Mouse (Mus musculus) heart, adult 2 months (tissue): ENCODE measurements at regions not wholly inside any gene's neighbourhood (a gene's known extent, or its start where the extent isn't known, plus 50 kb on each side); places are given as distances from the start of the nearest gene placed in this dataset.

Experiments used
- DNase-seq, 2 experiments: peaks; one replicate each; pipeline ENCODE4 v3.0.0; 2021
- H3K27ac ChIP-seq: fragments of 200-600 bp; 2 replicates; pipeline ENCODE4 v1.8.1; 2022
- H3K27me3 ChIP-seq: fragments of 200-500 bp; 2 replicates; pipeline ENCODE4 v1.6.1; 2012; ENCODE audit warnings: mild to moderate bottlenecking, low read length, inconsistent platforms, mixed read lengths; ENCODE audit not compliant: control insufficient read depth, insufficient read depth
- H3K36me3 ChIP-seq: fragments of 200-500 bp; 2 replicates; pipeline ENCODE4 v1.6.1; 2012; ENCODE audit warnings: low read length, inconsistent platforms; ENCODE audit not compliant: control insufficient read depth, insufficient read depth
- H3K4me1 ChIP-seq: fragments of 200-500 bp; 2 replicates; pipeline ENCODE4 v1.6.1; 2011; ENCODE audit warnings: low read length; ENCODE audit not compliant: control insufficient read depth, insufficient read depth
- H3K4me3 ChIP-seq: fragments of 200-600 bp; 2 replicates; pipeline ENCODE4 v1.8.1; 2022
- H3K79me2 ChIP-seq: fragments of 200-500 bp; replicated peaks from 2 replicates; pipeline ENCODE4 v1.6.1; 2012; ENCODE audit warnings: mild to moderate bottlenecking, inconsistent platforms, low read length, moderate library complexity, mixed read lengths; ENCODE audit not compliant: control insufficient read depth, insufficient read depth
- H3K9ac ChIP-seq: fragments of 200-500 bp; 2 replicates; pipeline ENCODE4 v1.6.1; 2012; ENCODE audit warnings: low read depth, mild to moderate bottlenecking, control low read depth, inconsistent platforms, low read length, mixed read lengths
- CTCF ChIP-seq: fragments of 200-600 bp; IDR thresholded peaks from 2 replicates; pipeline ENCODE4 v1.8.1; 2022; ENCODE audit warnings: antibody characterized with exemption, mild to moderate bottlenecking, moderate library complexity
- EP300 ChIP-seq: fragments of 200-500 bp; IDR thresholded peaks from 2 replicates; pipeline ENCODE4 v1.6.1; 2011; ENCODE audit warnings: low read depth, low read length, control low read depth; ENCODE audit not compliant: insufficient read depth
- POLR2A ChIP-seq: fragments of 200-500 bp; IDR thresholded peaks from 2 replicates; pipeline ENCODE4 v1.6.1; 2011; ENCODE audit warnings: mild to moderate bottlenecking, low read depth, low read length, control low read depth; ENCODE audit not compliant: insufficient read depth
- WGBS: fragments of 180-500 bp; shearing (Covaris S2); methylation state at CpG from one replicate; pipeline ENCODE4 v1.1.7; 2018; 5-methylcytosine and 5-hydroxymethylcytosine counted together
- intact Hi-C: fragments of 180-260 bp; cut with DNase I; formaldehyde crosslinking; loops from one replicate; pipeline ENCODE4 v1.15.1; 2025

DNA sequence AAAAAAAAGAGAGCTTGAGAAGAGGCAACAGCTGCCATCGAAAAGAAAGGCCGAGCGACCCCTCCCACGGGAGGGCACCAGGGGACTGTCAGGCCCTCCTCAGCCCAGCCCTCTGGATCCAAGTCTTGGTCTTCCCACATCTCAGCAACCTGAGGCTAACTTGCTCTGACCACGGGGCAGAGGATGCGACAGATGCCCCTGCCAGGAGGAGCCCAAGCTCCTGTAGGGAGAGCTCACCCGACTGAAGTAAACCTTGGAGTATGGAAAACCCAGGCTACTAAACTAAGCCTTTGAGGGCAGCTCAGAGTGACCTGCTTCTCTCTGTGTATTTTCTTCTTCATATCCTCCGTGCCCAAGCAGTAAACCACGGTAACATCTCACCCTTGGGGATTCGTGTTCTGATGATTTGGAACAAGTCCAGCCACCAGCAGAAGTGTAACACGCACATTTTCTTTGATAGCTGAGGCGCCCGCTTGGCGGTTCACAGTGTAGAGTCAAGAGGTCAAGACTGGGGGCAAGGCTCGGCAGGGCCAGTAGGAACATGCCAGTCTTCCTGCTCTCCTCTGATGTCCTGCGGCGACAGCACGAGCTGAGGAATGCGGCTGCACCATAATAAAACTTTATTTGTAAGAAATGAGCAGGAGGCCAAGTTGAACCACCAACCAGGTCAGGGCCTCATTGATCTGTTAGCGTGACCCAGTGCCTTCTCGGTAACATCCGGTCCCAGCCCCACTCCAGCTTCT lies 59.0 kb upstream of the A530016L24Rik start:
- no peak overlapping the region for H3K4me3 ChIP-seq
- H3K4me1 ChIP-seq, result no peaks in the 10 kb centered on the region
- intact Hi-C loops, result no loop called here
- no peaks in the 10 kb centered on the region for H3K27me3 ChIP-seq
- no peak overlapping the region for H3K27ac ChIP-seq
- WGBS, result 80% methylated on average over 22 of the region's 22 CpGs
- no peak for DNase-seq
- H3K9ac ChIP-seq, result no peak overlapping the region
- no peaks in the 10 kb centered on the region for H3K36me3 ChIP-seq
- no peaks in the 10 kb centered on the region for H3K79me2 ChIP-seq
- TF ChIP-seq EP300 (no peak), POLR2A (no peak), CTCF (no peak)

DNA sequence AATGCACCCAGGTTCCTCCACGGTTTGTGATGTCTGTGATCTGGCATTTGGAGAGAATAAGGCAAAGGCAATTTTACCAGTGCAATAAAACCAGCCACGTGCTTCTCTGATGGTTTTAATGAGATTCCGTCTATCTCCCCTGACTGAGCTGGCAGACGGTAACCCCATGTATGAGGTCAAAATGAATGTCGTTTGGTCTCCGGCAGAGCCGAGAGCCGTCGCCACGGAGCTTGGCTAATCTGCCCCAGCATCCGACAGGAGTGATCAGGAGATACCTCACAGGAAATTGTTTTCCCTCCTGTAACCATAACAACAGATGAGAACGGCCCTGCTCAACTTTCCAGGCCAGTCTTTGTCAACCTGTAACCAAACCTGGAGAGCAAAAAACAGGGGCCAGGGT lies 55.9 kb upstream of the A530016L24Rik start:
- intact Hi-C loops, result no loop called here
- Histone ChIP-seq H3K36me3 (no peaks in the 10 kb centered on the region), H3K9ac (no peak overlapping the region), H3K4me3 (no peak overlapping the region), H3K4me1 (no peaks in the 10 kb centered on the region), H3K27me3 (no peaks in the 10 kb centered on the region), H3K79me2 (no peaks in the 10 kb centered on the region), H3K27ac (no peak overlapping the region)
- 48% methylated on average over 12 of the region's 12 CpGs for WGBS
- TF ChIP-seq CTCF (no peak), EP300 (no peak), POLR2A (no peak)
- no peak for DNase-seq

DNA sequence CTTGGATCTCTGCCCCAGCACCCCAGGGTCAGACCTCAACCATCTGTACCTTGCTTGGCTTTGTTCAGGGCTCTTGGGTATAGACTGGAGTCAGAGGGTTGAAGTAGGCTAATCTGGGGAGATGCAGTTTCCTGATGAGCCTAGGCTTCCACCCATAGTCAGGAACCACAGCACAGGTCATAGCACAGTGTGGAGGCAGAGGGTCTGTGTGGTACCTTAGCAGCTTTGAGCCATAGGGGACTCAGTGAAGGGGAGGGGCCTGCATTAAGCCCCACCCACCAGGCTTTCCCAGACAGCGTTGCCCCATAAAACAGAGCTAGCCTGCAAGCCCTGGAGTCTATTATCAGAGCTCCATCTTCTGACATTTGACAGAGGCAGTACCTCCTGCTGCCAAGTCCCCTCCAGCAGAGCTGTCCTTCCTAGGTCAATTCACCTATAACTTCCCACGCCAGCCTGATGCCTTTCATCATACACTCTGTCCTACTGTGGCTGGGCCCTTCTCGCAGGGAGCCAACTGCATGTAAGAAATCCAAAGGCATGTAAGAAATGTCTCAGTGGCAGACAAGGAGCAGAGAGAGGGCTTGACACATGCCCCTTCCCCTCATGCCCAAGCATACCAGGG lies 54.5 kb upstream of the A530016L24Rik start:
- no peaks in the 10 kb centered on the region for H3K79me2 ChIP-seq
- DNase-seq, result no peak
- no peak overlapping the region for H3K27ac ChIP-seq
- H3K36me3 ChIP-seq, result no peaks in the 10 kb centered on the region
- no peak for TF ChIP-seq POLR2A
- TF ChIP-seq CTCF, result no peak
- TF ChIP-seq EP300, result no peak
- no peak overlapping the region for H3K4me3 ChIP-seq
- H3K27me3 ChIP-seq, result no peaks in the 10 kb centered on the region
- 49% methylated on average over 3 of the region's 3 CpGs for WGBS
- intact Hi-C loops, result no loop called here
- no peak overlapping the region for H3K9ac ChIP-seq
- no peaks in the 10 kb centered on the region for H3K4me1 ChIP-seq

DNA sequence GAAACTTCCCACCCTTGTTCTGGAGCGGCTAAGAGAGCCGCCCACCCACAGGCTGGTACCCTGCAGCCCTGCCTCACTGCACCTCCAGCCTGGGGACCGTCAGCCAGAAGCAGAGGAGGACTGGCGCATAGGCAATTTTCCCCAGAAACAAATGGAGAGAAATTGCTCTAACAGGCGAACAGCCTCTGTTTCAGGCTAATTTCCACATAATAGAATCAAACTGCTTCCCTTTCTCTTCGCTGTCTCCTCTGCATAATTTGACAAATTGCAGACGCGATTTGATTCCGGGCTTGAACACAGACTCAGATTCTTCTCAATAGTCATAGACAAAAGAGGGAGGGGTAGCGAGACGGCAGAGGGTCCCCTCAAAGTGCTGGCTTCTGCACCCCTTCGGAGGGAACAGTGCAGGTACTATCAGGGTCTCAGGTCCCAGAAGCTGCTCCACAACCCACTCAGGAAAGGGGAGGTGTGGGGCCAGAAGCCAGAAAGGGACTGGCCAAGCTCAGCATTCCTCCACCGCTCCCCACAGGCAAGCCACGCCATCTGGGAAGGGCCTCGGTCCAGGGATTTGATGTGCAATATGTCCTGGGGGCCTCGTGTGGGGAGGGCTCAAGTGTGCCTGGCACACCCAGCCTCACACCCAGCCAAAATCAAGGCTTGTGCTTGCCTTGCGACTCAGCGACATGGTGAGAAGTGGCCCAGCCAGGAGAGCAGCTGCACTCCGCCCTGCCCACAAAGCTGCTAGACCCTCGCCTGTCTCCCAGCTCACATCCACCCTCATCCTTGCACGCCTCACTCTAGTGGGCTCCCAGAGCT lies 53.7 kb upstream of the A530016L24Rik start:
- no peaks in the 10 kb centered on the region for H3K36me3 ChIP-seq
- DNase-seq, result peak in 1 of 2 experiments; percentile 23
- no peak overlapping the region for H3K27ac ChIP-seq
- WGBS, result 76% methylated on average over 21 of the region's 21 CpGs
- intact Hi-C loops, result no loop called here
- H3K9ac ChIP-seq, result no peak overlapping the region
- TF ChIP-seq POLR2A (no peak), CTCF (no peak), EP300 (no peak)
- no peaks in the 10 kb centered on the region for H3K79me2 ChIP-seq
- H3K27me3 ChIP-seq, result no peaks in the 10 kb centered on the region
- no peak overlapping the region for H3K4me3 ChIP-seq
- H3K4me1 ChIP-seq, result no peaks in the 10 kb centered on the region

DNA sequence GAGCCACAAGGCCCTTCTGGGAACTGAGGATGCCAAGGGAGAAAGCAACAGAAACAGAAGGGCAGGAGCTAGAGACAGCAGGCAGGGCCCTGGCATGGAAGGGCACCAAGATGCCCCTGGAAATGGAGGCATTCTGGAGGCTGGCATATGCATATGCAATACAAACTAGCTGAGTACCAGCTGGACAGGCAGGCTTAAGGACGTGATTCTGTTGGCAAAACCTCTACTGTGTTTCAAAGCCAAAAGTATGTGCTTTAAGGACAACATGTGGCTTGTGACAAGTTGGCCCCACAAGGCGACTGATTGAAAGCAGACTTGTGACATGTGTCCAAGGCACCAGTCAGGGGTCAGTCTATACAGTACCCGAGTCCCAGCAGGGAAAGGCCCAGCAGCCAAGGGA lies 52.2 kb upstream of the A530016L24Rik start:
- Histone ChIP-seq H3K27me3 (no peaks in the 10 kb centered on the region), H3K36me3 (no peaks in the 10 kb centered on the region), H3K4me1 (no peaks in the 10 kb centered on the region), H3K4me3 (no peak overlapping the region), H3K79me2 (no peaks in the 10 kb centered on the region), H3K9ac (no peak overlapping the region), H3K27ac (no peak overlapping the region)
- intact Hi-C loops, result no loop called here
- DNase-seq, result no peak
- WGBS, result 71% methylated on average over 3 of the region's 3 CpGs
- no peak for TF ChIP-seq CTCF
- TF ChIP-seq POLR2A, result no peak
- TF ChIP-seq EP300, result no peak
